Mouse (Mus musculus) cerebellum, adult 9-10 months (tissue): ENCODE results near the gene Fxr2.

ENCODE experiments used
- DNase-seq: peaks from one replicate; pipeline ENCODE4 v3.0.0; 2022

The Fxr2 gene

GRCm38 (mm10) chr11:69632284-69633089, at the start of gene Fxr2:
Fxr2 (plus strand) TSS chr11:69632990.
- peak; percentile 100 for DNase-seq

DNA sequence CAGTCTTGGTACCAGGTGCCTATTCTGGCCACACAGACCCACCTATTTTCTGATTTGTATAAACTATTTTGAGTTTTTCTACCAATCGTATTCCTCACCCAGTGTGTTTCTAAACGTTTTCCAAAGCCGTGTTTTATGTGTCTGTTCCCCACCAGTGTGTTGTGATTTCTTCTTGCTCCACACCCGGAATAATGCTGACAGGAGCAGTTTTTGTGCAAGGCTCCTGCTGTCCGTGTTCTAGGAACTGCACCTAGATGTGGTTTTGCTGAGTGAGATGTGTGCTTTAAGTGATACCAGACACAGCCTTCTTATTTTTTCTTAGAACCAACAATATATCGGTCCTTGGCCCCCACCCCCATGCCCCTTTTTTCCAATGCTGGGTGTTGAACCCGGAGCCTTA, 48.8 kb upstream of the Fxr2 start:
- peak; percentile 23 for DNase-seq

GRCm38 (mm10) chr11:69584937-69585336, 47.9 kb upstream of the Fxr2 start:
- peak; percentile 31 for DNase-seq

GRCm38 (mm10) chr11:69585718-69586325, 47.0 kb upstream of the Fxr2 start:
- no peak for DNase-seq

DNA sequence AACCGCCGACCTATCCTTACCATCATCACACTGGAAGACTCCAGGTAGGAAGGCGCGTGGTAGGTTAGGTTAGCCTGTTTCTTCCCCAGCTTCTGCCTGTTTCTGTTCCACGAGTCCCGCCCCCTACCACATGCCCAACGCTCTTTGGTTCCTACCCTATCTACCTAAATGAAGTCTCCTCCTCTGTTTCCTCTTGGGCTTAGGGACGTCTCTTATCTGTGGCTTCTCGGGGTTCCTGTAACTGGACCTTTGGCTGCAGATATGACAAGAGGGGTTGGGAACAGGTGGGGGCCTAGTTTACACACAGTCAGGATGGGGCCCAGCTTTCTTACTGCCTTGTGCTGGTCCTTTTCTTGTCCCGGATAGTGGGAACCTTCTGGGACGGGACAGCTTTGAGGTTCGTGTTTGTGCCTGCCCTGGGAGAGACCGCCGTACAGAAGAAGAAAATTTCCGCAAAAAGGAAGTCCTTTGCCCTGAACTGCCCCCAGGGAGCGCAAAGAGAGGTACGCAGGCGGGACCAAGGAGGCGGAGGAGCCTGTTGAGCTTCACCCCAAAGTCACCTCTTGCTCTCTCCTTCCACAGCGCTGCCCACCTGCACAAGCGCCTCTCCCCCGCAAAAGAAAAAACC, 43.5 kb upstream of the Fxr2 start:
- DNase-seq = peak; percentile 16

GRCm38 (mm10) chr11:69590622-69591021, 42.2 kb upstream of the Fxr2 start:
- no peak for DNase-seq

DNA sequence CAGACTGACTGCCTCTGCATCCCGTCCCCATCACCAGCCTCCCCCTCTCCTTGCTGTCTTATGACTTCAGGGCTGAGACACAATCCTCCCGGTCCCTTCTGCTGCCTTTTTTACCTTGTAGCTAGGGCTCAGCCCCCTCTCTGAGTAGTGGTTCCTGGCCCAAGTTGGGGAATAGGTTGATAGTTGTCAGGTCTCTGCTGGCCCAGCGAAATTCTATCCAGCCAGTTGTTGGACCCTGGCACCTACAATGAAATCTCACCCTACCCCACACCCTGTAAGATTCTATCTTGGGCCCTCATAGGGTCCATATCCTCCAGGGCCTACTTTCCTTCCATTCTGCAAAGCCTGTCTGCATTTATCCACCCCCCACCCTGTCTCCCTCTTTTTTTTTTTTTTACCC, 41.4 kb upstream of the Fxr2 start:
- no peak for DNase-seq

DNA sequence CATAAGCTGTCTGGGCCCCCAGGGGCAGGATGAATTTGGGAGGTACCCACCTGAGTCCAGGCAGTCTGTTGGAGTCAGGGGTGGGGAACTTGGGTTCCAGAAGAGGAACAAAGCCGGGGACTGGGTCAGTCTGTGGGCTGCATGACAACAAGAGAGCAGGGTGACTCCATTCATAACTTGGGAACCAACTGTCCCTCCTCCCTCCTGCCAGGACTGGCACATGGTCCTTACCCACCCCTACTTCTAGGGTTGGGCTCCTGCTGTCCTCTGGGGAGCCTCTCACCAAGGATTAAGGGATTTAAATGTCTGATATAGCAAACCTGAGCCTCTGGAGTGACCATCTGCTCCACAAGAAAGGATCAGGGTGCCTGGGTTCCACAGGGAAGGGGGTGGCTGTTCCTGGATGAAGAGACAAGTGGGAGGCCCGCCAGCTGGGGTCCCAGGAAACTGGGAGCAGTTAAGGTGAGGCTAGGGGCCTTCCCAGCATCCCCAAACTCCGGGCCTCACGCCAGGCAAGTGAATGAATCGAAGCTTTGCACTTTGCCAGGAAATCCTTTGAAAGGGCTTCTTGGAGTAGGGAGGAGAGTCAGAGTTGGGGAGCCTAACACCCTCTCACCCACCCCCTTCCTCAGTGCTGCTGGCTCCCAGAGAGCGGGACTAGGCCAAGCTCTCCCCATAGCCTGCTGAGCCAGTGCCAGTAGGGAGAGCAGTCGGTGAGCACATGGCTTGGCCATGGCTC, 40.7 kb upstream of the Fxr2 start:
- DNase-seq = no peak

DNA sequence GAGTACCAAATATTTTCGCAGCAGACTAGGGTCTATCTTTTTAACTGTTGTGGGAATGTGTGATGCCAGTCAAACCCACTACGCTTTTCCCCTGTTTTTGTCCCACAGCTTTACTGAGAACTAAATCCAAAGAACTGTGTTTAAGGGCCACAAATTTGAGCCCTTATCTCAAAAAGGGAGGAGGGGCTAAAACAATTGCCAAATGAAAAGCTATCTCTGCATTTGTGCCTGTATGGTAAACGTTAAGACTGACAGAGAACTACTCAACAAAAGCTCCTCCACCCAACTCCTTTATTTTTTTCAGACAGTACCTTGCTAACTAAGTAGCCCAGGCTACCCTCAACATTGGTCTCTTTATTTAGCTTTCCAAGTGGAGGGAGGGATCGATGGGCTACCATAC, 40.0 kb upstream of the Fxr2 start:
- DNase-seq = no peak

- DNase-seq = no peak
These were observed 37.9 kb upstream of the Fxr2 start for GRCm38 (mm10) chr11:69594853-69595252.

GRCm38 (mm10) chr11:69599436-69599835, 33.4 kb upstream of the Fxr2 start:
- DNase-seq = no peak

DNA sequence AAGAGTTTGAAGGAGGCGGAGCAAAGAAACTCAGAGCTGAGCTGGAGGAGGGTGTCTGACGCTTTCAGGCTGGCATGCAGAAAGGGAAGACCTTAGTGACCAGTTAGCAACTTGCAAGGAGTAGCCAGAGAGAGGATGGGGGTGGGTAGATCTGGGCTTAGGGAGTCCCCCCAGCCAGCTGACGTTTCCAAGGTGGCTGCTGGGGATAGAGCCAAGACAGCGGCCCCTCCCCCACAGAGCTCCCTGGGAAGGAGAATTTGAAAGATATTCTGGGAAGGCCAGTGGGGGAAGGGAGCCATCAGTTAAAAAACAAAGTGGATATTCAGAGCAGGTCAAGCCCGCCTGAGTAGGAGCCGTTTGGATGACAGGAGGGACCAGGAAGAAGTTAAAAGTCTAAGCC, 32.7 kb upstream of the Fxr2 start:
- no peak for DNase-seq

GRCm38 (mm10) chr11:69601768-69602167, 31.0 kb upstream of the Fxr2 start:
- no peak for DNase-seq

GRCm38 (mm10) chr11:69603516-69603915, 29.3 kb upstream of the Fxr2 start:
- DNase-seq = no peak

DNA sequence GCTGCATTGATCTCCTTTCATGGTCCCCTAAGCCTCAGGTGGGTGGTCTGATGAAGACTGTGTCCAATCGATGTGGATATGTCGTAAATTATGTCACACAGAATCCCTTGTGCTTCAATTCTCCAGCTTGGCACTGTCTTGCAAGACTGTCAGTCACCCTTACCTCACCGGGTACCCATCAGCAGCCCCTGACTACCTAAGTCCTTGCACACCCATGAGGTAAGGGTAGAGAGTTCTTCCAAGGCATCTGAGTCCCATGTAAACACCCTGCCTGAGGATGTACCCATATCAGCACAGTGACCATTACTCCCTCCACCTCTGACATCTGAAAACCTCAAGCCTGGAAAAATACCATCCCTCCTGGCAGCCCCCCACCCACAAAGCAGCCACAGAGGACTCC, 28.4 kb upstream of the Fxr2 start:
- no peak for DNase-seq

DNA sequence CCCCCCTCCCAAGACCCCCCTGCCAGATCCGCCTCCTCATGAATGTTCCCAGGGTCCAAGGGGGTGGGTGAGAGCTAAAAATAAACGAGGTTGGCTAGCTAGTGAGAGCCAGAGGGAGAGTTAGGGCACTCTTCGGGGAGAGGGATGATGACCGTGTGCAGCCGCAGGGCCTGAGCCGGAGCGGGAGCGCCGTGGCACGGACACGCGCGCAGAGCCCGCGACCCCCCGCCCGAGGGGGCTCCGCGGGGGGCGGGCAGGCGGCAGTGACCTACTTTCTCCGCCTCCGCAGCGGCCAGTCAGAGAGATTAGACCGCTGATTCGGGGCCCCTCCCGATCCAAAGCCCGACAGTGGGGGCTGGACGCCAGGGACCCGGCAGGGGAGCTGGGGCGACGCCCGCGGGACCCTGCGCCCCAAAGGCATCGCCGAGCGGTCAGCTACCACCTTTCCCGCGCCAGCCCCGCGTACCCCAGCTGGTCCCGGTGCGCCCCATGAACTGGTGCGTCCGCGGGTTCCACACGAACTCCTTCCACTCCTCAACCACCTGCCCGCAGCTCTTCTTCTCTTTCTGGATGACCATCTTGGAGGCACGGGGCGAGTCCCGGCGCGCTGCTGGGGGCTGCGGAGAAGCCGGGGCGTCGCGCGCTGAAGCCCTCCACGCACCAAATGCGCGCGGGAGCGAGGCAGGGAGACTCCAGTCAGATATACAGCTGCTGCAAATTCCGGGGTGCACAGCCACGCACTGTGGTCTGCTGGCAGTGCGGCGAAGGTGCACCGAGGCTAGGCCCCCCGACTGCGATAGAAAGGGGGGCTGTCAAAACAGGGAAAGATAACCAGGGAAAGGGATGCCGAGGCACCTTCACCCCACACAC, 27.8 kb upstream of the Fxr2 start:
- peak; percentile 85 for DNase-seq

DNA sequence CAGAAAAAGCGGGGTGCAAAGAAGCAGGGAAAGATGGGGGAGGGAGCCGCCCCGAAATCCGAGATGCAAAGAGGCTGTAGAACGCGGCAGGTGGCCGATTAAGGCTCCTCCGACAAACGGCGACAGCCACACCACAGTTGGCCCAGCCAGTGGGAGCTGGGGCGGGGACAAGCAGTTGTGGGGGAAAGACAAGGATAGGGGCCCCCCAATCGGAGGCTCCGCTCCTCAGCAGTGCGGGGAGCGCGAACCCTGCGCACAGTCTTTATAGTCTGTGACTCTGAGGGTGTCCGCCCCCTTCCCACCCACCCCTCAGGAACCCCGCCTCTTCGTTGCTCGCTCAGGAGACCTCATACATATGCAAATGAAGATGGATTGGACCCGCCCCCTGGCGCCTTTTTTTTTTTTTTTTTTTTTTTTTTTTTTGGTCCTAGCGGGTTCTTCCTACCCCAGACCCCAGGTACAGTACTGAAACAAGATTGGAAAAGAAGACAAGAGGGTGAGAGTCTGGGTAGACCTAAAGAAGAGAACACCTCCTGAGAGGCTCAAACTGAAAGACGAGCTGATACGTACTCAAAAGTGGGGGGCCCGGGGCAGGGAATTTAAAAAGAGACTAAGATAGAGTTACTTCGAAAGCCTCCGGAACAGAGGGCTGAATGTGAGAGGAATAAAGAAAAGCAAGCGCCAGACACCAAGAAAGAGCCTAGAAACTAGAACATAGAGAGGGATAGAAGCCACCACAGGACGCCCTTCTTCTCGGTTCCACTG, 26.9 kb upstream of the Fxr2 start, which contains the start of gene Atp1b2:
Gene Atp1b2 (minus strand): TSS at position 217 of the 765 bp plus-strand sequence.
- DNase-seq = peak; percentile 91

DNA sequence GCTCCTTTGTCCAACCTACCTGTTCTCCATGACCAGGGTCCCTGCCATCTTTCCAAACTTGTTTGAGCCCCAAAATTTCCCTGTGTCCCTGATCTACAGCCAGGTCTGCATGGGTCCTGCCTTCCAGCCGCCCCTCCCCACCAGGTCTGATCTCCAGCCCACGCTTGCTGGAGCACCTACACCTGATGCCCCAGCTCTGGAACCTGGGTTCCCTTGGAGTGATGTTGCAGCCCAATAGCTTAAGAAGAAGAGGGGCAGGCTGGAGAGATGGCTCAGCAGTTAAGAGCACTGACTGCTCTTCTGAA, 26.3 kb upstream of the Fxr2 start:
- DNase-seq = no peak

DNA sequence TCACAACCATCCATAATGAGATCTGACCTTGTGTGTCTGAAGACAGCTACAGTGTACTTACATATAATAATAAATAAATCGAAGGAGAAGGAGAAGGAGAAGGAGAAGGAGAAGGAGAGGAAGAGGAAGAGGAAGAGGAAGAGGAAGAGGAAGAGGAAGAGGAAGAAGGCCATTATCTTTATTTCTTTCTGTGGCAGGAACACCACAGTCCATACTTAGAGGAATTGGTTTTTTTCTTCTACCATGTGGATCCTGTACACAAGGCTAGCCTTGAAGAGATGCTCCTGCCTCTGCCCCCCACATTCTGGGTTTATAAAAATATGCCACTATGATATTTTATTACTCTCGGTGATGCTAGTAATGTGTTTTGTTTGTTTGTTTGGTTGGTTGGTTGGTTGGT, 26.0 kb upstream of the Fxr2 start:
- no peak for DNase-seq

- no peak for DNase-seq
These were observed 24.3 kb upstream of the Fxr2 start for GRCm38 (mm10) chr11:69608525-69608924.

DNA sequence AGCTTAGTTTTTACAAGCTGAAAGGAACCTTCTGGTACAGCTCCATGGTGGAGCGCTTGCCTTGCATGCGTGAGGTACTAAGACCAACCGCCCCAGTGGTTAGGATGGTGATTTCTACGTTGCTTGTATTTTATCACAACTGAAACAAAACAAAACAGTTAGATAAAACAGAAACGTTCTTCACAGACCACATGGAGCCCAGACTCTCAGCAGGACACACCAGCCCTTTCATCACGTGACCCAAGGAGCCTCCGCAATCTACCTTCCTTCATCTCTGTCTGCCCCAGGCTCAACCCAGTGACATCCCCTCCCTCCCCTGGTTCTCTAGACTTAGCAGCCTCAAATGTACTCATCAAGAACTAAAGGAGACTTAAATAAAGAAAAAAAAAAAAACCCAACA, 23.4 kb upstream of the Fxr2 start:
- DNase-seq = no peak

DNA sequence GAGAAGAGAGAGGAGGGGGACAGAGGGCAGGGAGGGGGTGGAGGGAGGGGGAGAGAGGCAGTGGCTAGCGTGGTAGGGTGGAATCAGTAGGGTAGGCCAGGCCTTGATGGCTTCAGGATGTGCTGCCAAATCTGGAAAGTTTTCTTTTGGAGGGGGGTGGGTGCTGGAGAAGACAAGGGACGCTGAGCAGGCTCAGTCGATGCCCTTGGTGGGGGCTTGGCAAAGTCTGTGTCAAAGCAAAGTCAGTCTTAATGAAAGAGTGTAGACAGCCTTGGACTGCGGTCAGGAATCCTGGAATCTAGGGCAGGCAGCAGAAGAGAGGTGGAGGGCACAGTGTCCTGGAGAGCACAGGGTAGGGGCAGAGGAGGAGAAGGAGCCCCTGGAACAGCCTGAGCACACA, 21.9 kb upstream of the Fxr2 start:
- DNase-seq = no peak
